Mouse (Mus musculus) bone marrow, adult 2 months (tissue): ENCODE measurements around the gene Gm14137. TPM values are rescaled to one million over a fixed set of nuclear protein-coding genes. Genes with fewer than 3 reads are reported as not detected.

Experiments
- H3K27ac ChIP-seq: fragments of 200-500 bp; 2 replicates; pipeline ENCODE4 v1.5.1; 2012; ENCODE audit warnings: low read depth, mild to moderate bottlenecking, control low read depth, inconsistent platforms, low read length; ENCODE audit not compliant: control insufficient read depth, poor library complexity, insufficient read depth
- H3K4me1 ChIP-seq: fragments of 200-500 bp; 2 replicates; pipeline ENCODE4 v1.6.1; 2011; ENCODE audit warnings: low read length; ENCODE audit not compliant: control insufficient read depth, insufficient read depth
- H3K4me3 ChIP-seq: fragments of 200-500 bp; replicated peaks from 2 replicates; pipeline ENCODE3; 2011; ENCODE audit warnings: mild to moderate bottlenecking, low read depth, low read length, control low read depth; ENCODE audit not compliant: control insufficient read depth
- CTCF ChIP-seq: fragments of 200-500 bp; IDR thresholded peaks from 2 replicates; pipeline ENCODE4 v1.5.1; 2011; ENCODE audit warnings: low read length, control low read depth; ENCODE audit not compliant: control insufficient read depth, insufficient read depth
- POLR2A ChIP-seq: fragments of 200-500 bp; IDR thresholded peaks from 2 replicates; pipeline ENCODE4 v1.6.1; 2011; ENCODE audit warnings: low read depth, mild to moderate bottlenecking, control low read depth, low read length, borderline replicate concordance; ENCODE audit not compliant: control insufficient read depth
- WGBS: fragments of 180-500 bp; shearing (Covaris S2); methylation state at CpG from one replicate; pipeline ENCODE4 v1.1.7; 2018; 5-methylcytosine and 5-hydroxymethylcytosine counted together
- polyA plus RNA-seq: library from polyadenylated mRNA; stranded (reverse); fragments of >200 nt; gene quantifications from 2 replicates; pipeline ENCODE4 v1.2.4, GENCODE M21; 2011; ENCODE audit warnings: low replicate concordance; ENCODE audit not compliant: missing spikeins, insufficient read depth, insufficient read length

Gm14137 gene
- polyA plus RNA-seq, 1 experiment: not detected

DNA sequence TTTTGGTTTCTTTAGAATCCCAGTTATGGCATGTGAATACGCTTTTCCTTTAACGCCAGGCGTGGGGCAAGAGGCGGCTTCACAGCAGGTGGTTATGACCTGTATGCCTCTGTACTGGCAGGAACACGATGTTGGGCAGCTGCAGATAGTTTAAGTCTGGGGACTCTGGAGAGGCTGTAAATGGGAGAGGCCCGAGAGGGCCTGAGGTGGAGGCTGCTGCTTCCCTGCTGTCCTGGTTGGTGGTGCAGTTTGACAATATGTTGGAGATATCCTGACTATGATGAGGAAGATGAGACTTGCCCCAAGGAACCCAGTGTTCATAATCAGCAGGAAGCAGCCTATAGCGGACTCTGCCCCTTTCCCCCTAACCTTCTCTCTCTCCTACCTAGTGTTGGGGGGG lies 8.6 kb downstream of the Gm14137 start:
- no peaks in the 10 kb centered on the region for H3K4me1 ChIP-seq
- no peak overlapping the region for H3K27ac ChIP-seq
- H3K4me3 ChIP-seq: no peak overlapping the region
- 88% methylated on average over 7 of the region's 7 CpGs for WGBS
- no peak for TF ChIP-seq POLR2A
- TF ChIP-seq CTCF: no peak

DNA sequence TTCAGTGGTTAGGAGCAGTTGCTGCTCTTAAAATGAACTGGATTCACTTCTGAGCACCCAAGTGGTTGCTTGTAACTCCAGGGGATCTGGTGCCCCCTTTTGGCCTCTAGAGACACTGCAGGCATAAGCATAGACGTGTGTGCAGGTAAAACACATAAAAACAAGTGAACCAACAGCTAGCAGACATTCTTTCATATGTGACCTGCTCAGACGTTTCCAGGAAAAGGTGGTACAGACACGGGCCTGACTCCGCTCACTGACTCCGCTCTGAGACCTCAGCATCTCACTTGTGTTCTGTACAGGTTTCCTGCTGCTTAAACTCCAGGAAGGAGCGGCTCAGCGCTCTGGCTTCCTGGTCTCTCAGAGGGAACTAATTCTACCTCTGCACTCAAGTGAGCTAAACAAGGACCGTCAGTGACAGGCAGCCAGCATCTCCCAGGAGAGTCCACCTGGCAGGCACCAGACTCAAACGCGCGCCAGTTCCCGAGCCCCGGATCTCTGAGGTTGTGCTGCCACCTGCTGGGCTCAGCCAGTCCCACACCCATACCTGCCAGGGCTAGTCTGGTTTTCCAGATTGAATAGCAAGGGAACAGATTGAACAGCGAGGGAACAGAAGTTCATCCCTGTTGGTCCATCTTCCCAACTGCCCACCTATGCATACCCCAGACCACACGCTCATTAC lies 14.9 kb downstream of the Gm14137 start:
- Histone ChIP-seq H3K4me1 (peaks cover 1% of the 10 kb centered on the region; the same call in 1 of the 2 replicates), H3K27ac (peak overlapping the region; percentile 1; the same call in 1 of the 2 replicates), H3K4me3 (peak overlapping the region; percentile 49)
- WGBS: 3% methylated on average over 15 of the region's 15 CpGs
- TF ChIP-seq CTCF (peak; percentile 96), POLR2A (no peak; the same call in 1 of the 2 replicates)

- no peak for TF ChIP-seq POLR2A
- no peak for TF ChIP-seq CTCF
- WGBS: 86% methylated on average over 5 of the region's 5 CpGs
- peaks cover 1% of the 10 kb centered on the region; the same call in 1 of the 2 replicates for H3K4me1 ChIP-seq
- no peak overlapping the region for H3K27ac ChIP-seq
- no peak overlapping the region for H3K4me3 ChIP-seq
Observed at GRCm38 (mm10) chr2:119190969-119191368, 16.7 kb downstream of the Gm14137 start.

GRCm38 (mm10) chr2:119194140-119194539 lies 19.8 kb downstream of the Gm14137 start:
- Histone ChIP-seq H3K4me3 (no peak overlapping the region), H3K27ac (no peak overlapping the region), H3K4me1 (no peaks in the 10 kb centered on the region)
- 95% methylated on average over 5 of the region's 5 CpGs for WGBS
- TF ChIP-seq CTCF (no peak), POLR2A (no peak)

- TF ChIP-seq POLR2A: no peak
- TF ChIP-seq CTCF: no peak
- H3K4me3 ChIP-seq: no peak overlapping the region
- H3K27ac ChIP-seq: no peak overlapping the region
- 77% methylated on average over 4 of the region's 4 CpGs for WGBS
- no peaks in the 10 kb centered on the region for H3K4me1 ChIP-seq
Observed at GRCm38 (mm10) chr2:119196316-119197108, 22.2 kb downstream of the Gm14137 start.

DNA sequence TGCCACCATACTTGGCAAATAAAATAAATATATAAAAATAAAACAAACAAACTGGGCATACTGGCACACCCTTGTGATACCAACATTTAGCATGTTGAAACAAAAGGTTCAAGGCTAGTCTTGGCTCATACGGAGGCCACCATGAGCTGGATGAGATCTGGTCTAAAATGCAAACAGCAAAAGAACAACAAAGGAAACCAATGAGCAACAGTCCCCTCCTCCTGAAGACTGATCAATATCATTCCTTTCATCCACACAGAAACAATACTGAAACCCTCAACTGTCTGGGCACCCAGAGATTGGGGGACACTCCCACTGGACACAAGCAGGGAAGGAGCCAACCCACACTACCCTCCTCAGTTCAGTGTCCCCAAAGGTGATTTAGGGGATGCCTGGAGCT lies 23.2 kb downstream of the Gm14137 start:
- WGBS: 84% methylated on average over 1 of the region's 1 CpGs
- Histone ChIP-seq H3K27ac (no peak overlapping the region), H3K4me3 (no peak overlapping the region), H3K4me1 (no peaks in the 10 kb centered on the region)
- TF ChIP-seq POLR2A: no peak
- no peak for TF ChIP-seq CTCF

GRCm38 (mm10) chr2:119198049-119198448 lies 23.7 kb downstream of the Gm14137 start:
- no peak overlapping the region for H3K4me3 ChIP-seq

DNA sequence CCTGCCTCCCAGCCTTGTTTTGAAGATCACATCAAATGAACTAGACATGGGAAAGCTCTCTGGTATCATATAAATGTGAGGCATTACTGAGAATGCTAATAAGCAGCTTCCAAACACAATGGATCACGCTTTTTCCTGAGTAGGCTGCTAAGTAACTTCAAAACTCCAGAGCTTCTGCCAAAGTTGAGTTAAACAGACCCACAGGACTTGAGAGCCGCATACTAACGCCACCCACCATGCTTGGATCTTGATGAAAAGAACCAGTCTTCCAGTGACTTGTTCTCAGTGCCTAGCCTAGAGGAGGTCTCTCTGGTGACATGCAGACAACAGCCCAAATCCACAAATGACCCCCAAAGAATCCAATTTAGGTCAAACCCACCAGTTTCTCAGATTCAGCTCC lies 24.6 kb downstream of the Gm14137 start:
- WGBS: 88% methylated on average over 3 of the region's 3 CpGs
- Histone ChIP-seq H3K4me3 (no peak overlapping the region), H3K4me1 (peaks cover 3% of the 10 kb centered on the region; the same call in 1 of the 2 replicates), H3K27ac (no peak overlapping the region)
- TF ChIP-seq CTCF: no peak
- TF ChIP-seq POLR2A: no peak

More at GRCm38 (mm10) chr2:119198049-119198448, 23.7 kb downstream of the Gm14137 start:
- Histone ChIP-seq H3K27ac (no peak overlapping the region), H3K4me1 (peaks cover 2% of the 10 kb centered on the region; the same call in 1 of the 2 replicates)
- 81% methylated on average over 1 of the region's 1 CpGs for WGBS
- no peak for TF ChIP-seq CTCF
- TF ChIP-seq POLR2A: no peak
